Mouse (Mus musculus): ENCODE results near the gene Alg6. TPM values are rescaled to one million over a fixed set of nuclear protein-coding genes. Genes with fewer than 3 reads are reported as not detected.
A peak's percentile ranks its signal among the peaks of the same experiment; 100 is the strongest.

Gene Alg6
- 10 to 100 TPM; 13.1 to 13.5 TPM for total RNA-seq (2021)

- peak; percentile 97 for DNase-seq
- intact Hi-C loops (cut with DNase I) = no loop called here
Measured at GRCm38 (mm10) chr4:99714904-99715782, at the start of gene Alg6. Gene Alg6, plus strand, starts transcription at chr4:99715664.

GRCm38 (mm10) chr4:99670203-99670851, 45.1 kb upstream of the Alg6 start:
- DNase-seq = no peak
- intact Hi-C loops (cut with DNase I) = no loop called here

- DNase-seq = no peak
- intact Hi-C loops (cut with DNase I) = no loop called here
Measured at GRCm38 (mm10) chr4:99675191-99675590, 40.3 kb upstream of the Alg6 start.

- intact Hi-C loops (cut with DNase I) = no loop called here
- DNase-seq = no peak
Measured at GRCm38 (mm10) chr4:99683941-99684340, 31.5 kb upstream of the Alg6 start.

GRCm38 (mm10) chr4:99686308-99686707, 29.2 kb upstream of the Alg6 start:
- intact Hi-C loops (cut with DNase I) = no loop called here
- DNase-seq = no peak

- DNase-seq = peak; percentile 12
Measured at GRCm38 (mm10) chr4:99712583-99713183, 2.8 kb upstream of the Alg6 start.

GRCm38 (mm10) chr4:99713971-99714370, 1.5 kb upstream of the Alg6 start:
- intact Hi-C loops (cut with DNase I) = no loop called here
- DNase-seq = no peak

More at GRCm38 (mm10) chr4:99712583-99713183, 2.8 kb upstream of the Alg6 start:
- intact Hi-C loops (cut with DNase I) = no loop called here

- DNase-seq = no peak
- intact Hi-C loops (cut with DNase I) = no loop called here
Measured at GRCm38 (mm10) chr4:99715783-99716416, 436 bp downstream of the Alg6 start.

GRCm38 (mm10) chr4:99717905-99718304, 2.4 kb downstream of the Alg6 start:
- intact Hi-C loops (cut with DNase I) = no loop called here
- DNase-seq = no peak

GRCm38 (mm10) chr4:99724331-99724730, 8.9 kb downstream of the Alg6 start:
- intact Hi-C loops (cut with DNase I) = no loop called here
- no peak for DNase-seq

GRCm38 (mm10) chr4:99725914-99726451, 10.5 kb downstream of the Alg6 start:
- intact Hi-C loops (cut with DNase I) = no loop called here
- no peak for DNase-seq

GRCm38 (mm10) chr4:99739836-99740235, 24.4 kb downstream of the Alg6 start:
- DNase-seq = no peak
- intact Hi-C loops (cut with DNase I) = no loop called here

GRCm38 (mm10) chr4:99752426-99752825, 37.0 kb downstream of the Alg6 start:
- DNase-seq = no peak
- intact Hi-C loops (cut with DNase I) = no loop called here

- intact Hi-C loops (cut with DNase I) = no loop called here
- DNase-seq = no peak
Measured at GRCm38 (mm10) chr4:99766303-99766702, 50.8 kb downstream of the Alg6 start.

GRCm38 (mm10) chr4:99766753-99767152, 51.3 kb downstream of the Alg6 start:
- intact Hi-C loops (cut with DNase I) = no loop called here
- DNase-seq = peak; percentile 12

GRCm38 (mm10) chr4:99770555-99770954, 55.1 kb downstream of the Alg6 start:
- intact Hi-C loops (cut with DNase I) = no loop called here
- no peak for DNase-seq

GRCm38 (mm10) chr4:99773041-99773440, 57.6 kb downstream of the Alg6 start:
- intact Hi-C loops (cut with DNase I) = no loop called here
- DNase-seq = no peak

GRCm38 (mm10) chr4:99792365-99792764, 76.9 kb downstream of the Alg6 start:
- intact Hi-C loops (cut with DNase I) = no loop called here
- DNase-seq = no peak
